Mouse (Mus musculus) forebrain, embryonic 10.5 days (tissue): ENCODE measurements around the gene Cacnb1. TPM values are rescaled to one million over a fixed set of nuclear protein-coding genes. Genes with fewer than 3 reads are reported as not detected.

Experiments used
- DNase-seq: peaks from one replicate; pipeline ENCODE4 v3.0.0-alpha.2; 2017; ENCODE audit warnings: low spot score; ENCODE audit errors: extremely low spot score
- H3K27ac ChIP-seq: fragments of 300-500 bp; sonication (generic); 2 replicates; pipeline ENCODE4 v1.5.1; 2016; ENCODE audit warnings: mild to moderate bottlenecking
- H3K27me3 ChIP-seq: fragments of 300-500 bp; sonication (generic); 2 replicates; pipeline ENCODE4 v1.6.1; 2016; ENCODE audit warnings: mild to moderate bottlenecking; ENCODE audit not compliant: poor library complexity, severe bottlenecking
- H3K36me3 ChIP-seq: fragments of 300-500 bp; sonication (generic); replicated peaks from 2 replicates; pipeline ENCODE4 v1.6.1; 2016; ENCODE audit warnings: mild to moderate bottlenecking, moderate library complexity
- H3K4me1 ChIP-seq: fragments of 300-500 bp; sonication (generic); 2 replicates; pipeline ENCODE4 v1.6.1; 2016
- H3K4me3 ChIP-seq: fragments of 300-500 bp; sonication (generic); 2 replicates; pipeline ENCODE4 v1.5.1; 2016; ENCODE audit warnings: mild to moderate bottlenecking, moderate library complexity
- H3K9me3 ChIP-seq: fragments of 300-500 bp; sonication (generic); 2 replicates; pipeline ENCODE4 v1.6.1; 2016; ENCODE audit warnings: mild to moderate bottlenecking, moderate library complexity
- WGBS: fragments of 180-500 bp; shearing (Covaris S2); methylation state at CpG from one replicate; pipeline ENCODE4 v1.1.7; 2016; 5-methylcytosine and 5-hydroxymethylcytosine counted together
- polyA plus RNA-seq: library from polyadenylated mRNA; unstranded; fragments of >200 nt; fragmentation: Nextera tagmentation; extraction: Ambion mirVana; gene quantifications from 2 replicates; pipeline ENCODE4 v1.2.1, GENCODE M21; 2016

Gene Cacnb1
- polyA plus RNA-seq, 1 experiment from 2014 or later: 5.3 TPM

GRCm38 (mm10) chr11:98051611-98052128, 28.8 kb upstream of the Cacnb1 start:
- no peaks in the 10 kb centered on the region for H3K36me3 ChIP-seq
- peaks cover 88% of the 10 kb centered on the region for H3K27me3 ChIP-seq
- 6% methylated on average over 12 of the region's 12 CpGs for WGBS
- peaks cover 43% of the 10 kb centered on the region for H3K4me1 ChIP-seq
- no peaks in the 10 kb centered on the region for H3K9me3 ChIP-seq
- H3K4me3 ChIP-seq: peak overlapping the region; percentile 51
- no peak for DNase-seq
- no peak overlapping the region for H3K27ac ChIP-seq

- no peaks in the 10 kb centered on the region for H3K36me3 ChIP-seq
- peaks cover 46% of the 10 kb centered on the region for H3K4me1 ChIP-seq
- no peak overlapping the region for H3K27ac ChIP-seq
- H3K9me3 ChIP-seq: no peaks in the 10 kb centered on the region
- DNase-seq: no peak
- 35% methylated on average over 2 of the region's 2 CpGs for WGBS
- peaks cover 87% of the 10 kb centered on the region for H3K27me3 ChIP-seq
- H3K4me3 ChIP-seq: no peak overlapping the region
Observed at GRCm38 (mm10) chr11:98050940-98051339, 28.1 kb upstream of the Cacnb1 start.

- Histone ChIP-seq H3K9me3 (no peaks in the 10 kb centered on the region), H3K27me3 (peaks cover 83% of the 10 kb centered on the region), H3K4me1 (peaks cover 46% of the 10 kb centered on the region), H3K27ac (no peak overlapping the region), H3K4me3 (no peak overlapping the region), H3K36me3 (no peaks in the 10 kb centered on the region)
- no peak for DNase-seq
- 22% methylated on average over 2 of the region's 2 CpGs for WGBS
Observed at GRCm38 (mm10) chr11:98050520-98050815, 27.6 kb upstream of the Cacnb1 start.

GRCm38 (mm10) chr11:98049672-98050519, 27.1 kb upstream of the Cacnb1 start:
- H3K9me3 ChIP-seq: no peaks in the 10 kb centered on the region
- no peak for DNase-seq
- 75% methylated on average over 14 of the region's 14 CpGs for WGBS
- H3K4me1 ChIP-seq: peaks cover 46% of the 10 kb centered on the region
- H3K27ac ChIP-seq: no peak overlapping the region
- H3K36me3 ChIP-seq: no peaks in the 10 kb centered on the region
- peaks cover 77% of the 10 kb centered on the region for H3K27me3 ChIP-seq
- no peak overlapping the region for H3K4me3 ChIP-seq

GRCm38 (mm10) chr11:98047745-98048144, 24.9 kb upstream of the Cacnb1 start:
- Histone ChIP-seq H3K27me3 (peaks cover 67% of the 10 kb centered on the region), H3K4me1 (peaks cover 33% of the 10 kb centered on the region), H3K4me3 (no peak overlapping the region), H3K36me3 (no peaks in the 10 kb centered on the region), H3K9me3 (no peaks in the 10 kb centered on the region), H3K27ac (no peak overlapping the region)
- WGBS: 75% methylated on average over 4 of the region's 4 CpGs
- no peak for DNase-seq

GRCm38 (mm10) chr11:98046466-98046865, 23.6 kb upstream of the Cacnb1 start:
- DNase-seq: no peak
- no peak overlapping the region for H3K27ac ChIP-seq
- 63% methylated on average over 1 of the region's 1 CpGs for WGBS
- peaks cover 20% of the 10 kb centered on the region for H3K4me1 ChIP-seq
- no peaks in the 10 kb centered on the region for H3K9me3 ChIP-seq
- no peaks in the 10 kb centered on the region for H3K36me3 ChIP-seq
- no peak overlapping the region for H3K4me3 ChIP-seq
- H3K27me3 ChIP-seq: peaks cover 54% of the 10 kb centered on the region

GRCm38 (mm10) chr11:98045596-98045995, 22.8 kb upstream of the Cacnb1 start:
- H3K4me3 ChIP-seq: no peak overlapping the region
- 66% methylated on average over 4 of the region's 4 CpGs for WGBS
- peaks cover 16% of the 10 kb centered on the region for H3K4me1 ChIP-seq
- no peaks in the 10 kb centered on the region for H3K36me3 ChIP-seq
- H3K27me3 ChIP-seq: peaks cover 45% of the 10 kb centered on the region
- DNase-seq: no peak
- H3K27ac ChIP-seq: no peak overlapping the region
- H3K9me3 ChIP-seq: no peaks in the 10 kb centered on the region

- 81% methylated on average over 5 of the region's 5 CpGs for WGBS
Observed at GRCm38 (mm10) chr11:98044074-98044473, 21.2 kb upstream of the Cacnb1 start.

GRCm38 (mm10) chr11:98042741-98043140, 19.9 kb upstream of the Cacnb1 start:
- WGBS: 89% methylated on average over 6 of the region's 6 CpGs
- Histone ChIP-seq H3K27ac (no peak overlapping the region), H3K27me3 (peaks cover 23% of the 10 kb centered on the region), H3K4me3 (no peak overlapping the region), H3K9me3 (no peaks in the 10 kb centered on the region), H3K4me1 (peaks cover 13% of the 10 kb centered on the region; the same call in 1 of the 2 replicates), H3K36me3 (no peaks in the 10 kb centered on the region)
- no peak for DNase-seq

More at GRCm38 (mm10) chr11:98044074-98044473, 21.2 kb upstream of the Cacnb1 start:
- H3K36me3 ChIP-seq: no peaks in the 10 kb centered on the region
- peaks cover 30% of the 10 kb centered on the region for H3K27me3 ChIP-seq
- no peaks in the 10 kb centered on the region for H3K9me3 ChIP-seq
- H3K4me1 ChIP-seq: peaks cover 11% of the 10 kb centered on the region; the same call in 1 of the 2 replicates
- H3K27ac ChIP-seq: no peak overlapping the region
- H3K4me3 ChIP-seq: no peak overlapping the region
- DNase-seq: no peak

- H3K9me3 ChIP-seq: no peaks in the 10 kb centered on the region
- H3K27me3 ChIP-seq: peaks cover 35% of the 10 kb centered on the region
- H3K27ac ChIP-seq: no peak overlapping the region
- H3K4me3 ChIP-seq: no peak overlapping the region; the same call in 1 of the 2 replicates
- peaks cover 17% of the 10 kb centered on the region for H3K4me1 ChIP-seq
- WGBS: 77% methylated on average over 8 of the region's 8 CpGs
- no peaks in the 10 kb centered on the region for H3K36me3 ChIP-seq
- DNase-seq: no peak
Observed at GRCm38 (mm10) chr11:98040975-98041374, 18.1 kb upstream of the Cacnb1 start.

- H3K36me3 ChIP-seq: no peaks in the 10 kb centered on the region
- peaks cover 39% of the 10 kb centered on the region for H3K27me3 ChIP-seq
- no peak overlapping the region for H3K4me3 ChIP-seq
- peaks cover 31% of the 10 kb centered on the region for H3K4me1 ChIP-seq
- H3K9me3 ChIP-seq: no peaks in the 10 kb centered on the region
- WGBS: 68% methylated on average over 14 of the region's 14 CpGs
- no peak overlapping the region for H3K27ac ChIP-seq
- DNase-seq: no peak
Observed at GRCm38 (mm10) chr11:98037871-98038270, 15.0 kb upstream of the Cacnb1 start.

- under 1% methylated on average over 27 of the region's 27 CpGs for WGBS
- peaks cover 39% of the 10 kb centered on the region for H3K27me3 ChIP-seq
- DNase-seq: peak; percentile 57
- peaks cover 27% of the 10 kb centered on the region for H3K4me1 ChIP-seq
- peak overlapping the region; percentile 78 for H3K27ac ChIP-seq
- H3K9me3 ChIP-seq: no peaks in the 10 kb centered on the region
- H3K4me3 ChIP-seq: peak overlapping the region; percentile 57
- H3K36me3 ChIP-seq: peaks cover 9% of the 10 kb centered on the region
Observed at GRCm38 (mm10) chr11:98035977-98036377, 13.1 kb upstream of the Cacnb1 start.

- H3K4me1 ChIP-seq: peaks cover 26% of the 10 kb centered on the region
- no peaks in the 10 kb centered on the region for H3K9me3 ChIP-seq
- H3K27me3 ChIP-seq: peaks cover 39% of the 10 kb centered on the region
- peaks cover 21% of the 10 kb centered on the region for H3K36me3 ChIP-seq
- DNase-seq: no peak
- no peak overlapping the region for H3K4me3 ChIP-seq
- WGBS: 24% methylated on average over 4 of the region's 4 CpGs
- H3K27ac ChIP-seq: peak overlapping the region; percentile 44; the same call in 1 of the 2 replicates
Observed at GRCm38 (mm10) chr11:98034840-98035239, 12.0 kb upstream of the Cacnb1 start.
